Mouse (Mus musculus): Measurements from ENCODE around the gene Olfr139. TPM values are rescaled to one million over a fixed set of nuclear protein-coding genes. Genes with fewer than 3 reads are reported as not detected.

Olfr139 gene
- not detected in 2 replicates for polyA plus RNA-seq (2015; fragmentation: Nextera tagmentation; extraction: Ambion mirVana)

- Histone ChIP-seq H3K9ac (replicated peaks) (no peak within 1 kb of the TSS), H3K4me2 (replicated peaks) (no peak within 1 kb of the TSS), H3K27me3 (no peaks in the 10 kb centered on the region), H3K36me3 (no peaks in the 10 kb centered on the region), H3K4me1 (no peaks in the 10 kb centered on the region), H3K9me3 (peaks cover 5% of the 10 kb centered on the region; the same call in 1 of the 2 replicates), H3K27ac (replicated peaks) (no peak within 1 kb of the TSS), H3K4me3 (no peak within 1 kb of the TSS)
- no peak for ATAC-seq (replicated peaks)
- 70% methylated on average over 2 of the region's 2 CpGs for WGBS
These were observed at the start of gene Olfr139, which contains the start of gene Olfr399 for GRCm38 (mm10) chr11:74056451-74056850. TSS of gene Olfr139 (minus strand) at chr11:74056551. TSS of gene Olfr399 (minus strand) at chr11:74056615.

GRCm38 (mm10) chr11:74105066-74105465, 48.7 kb upstream of the Olfr139 start:
- H3K36me3 ChIP-seq = no peaks in the 10 kb centered on the region

GRCm38 (mm10) chr11:74101507-74101906, 45.2 kb upstream of the Olfr139 start:
- Histone ChIP-seq H3K27me3 (no peaks in the 10 kb centered on the region), H3K36me3 (no peaks in the 10 kb centered on the region), H3K9ac (replicated peaks) (no peak overlapping the region), H3K27ac (replicated peaks) (no peak overlapping the region), H3K4me2 (replicated peaks) (no peak overlapping the region), H3K9me3 (peaks cover 19% of the 10 kb centered on the region; the same call in 1 of the 2 replicates), H3K4me1 (no peaks in the 10 kb centered on the region), H3K4me3 (no peak overlapping the region)
- 50% methylated on average over 2 of the region's 2 CpGs for WGBS
- ATAC-seq (replicated peaks) = no peak

More at GRCm38 (mm10) chr11:74105066-74105465, 48.7 kb upstream of the Olfr139 start:
- Histone ChIP-seq H3K4me2 (replicated peaks) (no peak overlapping the region), H3K4me3 (no peak overlapping the region), H3K27me3 (no peaks in the 10 kb centered on the region), H3K27ac (replicated peaks) (no peak overlapping the region), H3K4me1 (no peaks in the 10 kb centered on the region), H3K9ac (replicated peaks) (no peak overlapping the region), H3K9me3 (0 out of 2 replicates have a peak, but pooled peaks cover 14% of the 10 kb centered on the region)
- WGBS = 46% methylated on average over 5 of the region's 5 CpGs
- ATAC-seq (replicated peaks) = no peak

- no peak overlapping the region for H3K4me2 ChIP-seq (replicated peaks)
- H3K9me3 ChIP-seq = peaks cover 19% of the 10 kb centered on the region; the same call in 1 of the 2 replicates
- no peaks in the 10 kb centered on the region for H3K4me1 ChIP-seq
- no peak for ATAC-seq (replicated peaks)
- no peak overlapping the region for H3K4me3 ChIP-seq
- no peaks in the 10 kb centered on the region for H3K36me3 ChIP-seq
- no peaks in the 10 kb centered on the region for H3K27me3 ChIP-seq
- no peak overlapping the region for H3K27ac ChIP-seq (replicated peaks)
- 81% methylated on average over 2 of the region's 2 CpGs for WGBS
- no peak overlapping the region for H3K9ac ChIP-seq (replicated peaks)
These were observed 44.4 kb upstream of the Olfr139 start for GRCm38 (mm10) chr11:74100724-74101123.

DNA sequence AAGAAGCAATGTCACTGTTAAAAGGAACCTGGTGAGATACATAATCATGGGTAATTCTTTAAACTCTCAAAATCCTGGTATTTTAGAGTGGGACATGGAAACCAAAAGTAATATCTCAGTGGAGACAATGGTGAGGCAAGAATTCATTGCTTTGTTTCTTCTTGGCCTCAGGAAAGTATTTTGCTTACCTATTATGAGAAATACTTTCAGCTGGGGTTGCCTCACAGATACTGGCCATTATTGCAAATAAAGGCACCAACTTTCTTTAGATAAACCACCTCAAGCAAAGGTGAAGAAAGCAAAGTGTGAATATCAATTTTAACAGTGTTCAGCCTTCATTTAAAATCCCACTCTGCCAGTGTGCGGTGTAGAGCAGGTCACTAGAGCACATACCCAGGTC, 13.3 kb upstream of the Olfr139 start, which contains the start of gene Zfp616:
Gene Zfp616 (plus strand): TSS at position 301 of the 400 bp plus-strand sequence.
- ATAC-seq (replicated peaks) = no peak
- H3K4me1 ChIP-seq = no peaks in the 10 kb centered on the region
- WGBS = 79% methylated on average over 1 of the region's 1 CpGs
- peaks cover 17% of the 10 kb centered on the region for H3K9me3 ChIP-seq
- H3K4me3 ChIP-seq = no peak within 1 kb of the TSS
- H3K27ac ChIP-seq (replicated peaks) = no peak within 1 kb of the TSS
- no peak within 1 kb of the TSS for H3K4me2 ChIP-seq (replicated peaks)
- no peaks in the 10 kb centered on the region for H3K27me3 ChIP-seq
- H3K9ac ChIP-seq (replicated peaks) = no peak within 1 kb of the TSS
- H3K36me3 ChIP-seq = no peaks in the 10 kb centered on the region

DNA sequence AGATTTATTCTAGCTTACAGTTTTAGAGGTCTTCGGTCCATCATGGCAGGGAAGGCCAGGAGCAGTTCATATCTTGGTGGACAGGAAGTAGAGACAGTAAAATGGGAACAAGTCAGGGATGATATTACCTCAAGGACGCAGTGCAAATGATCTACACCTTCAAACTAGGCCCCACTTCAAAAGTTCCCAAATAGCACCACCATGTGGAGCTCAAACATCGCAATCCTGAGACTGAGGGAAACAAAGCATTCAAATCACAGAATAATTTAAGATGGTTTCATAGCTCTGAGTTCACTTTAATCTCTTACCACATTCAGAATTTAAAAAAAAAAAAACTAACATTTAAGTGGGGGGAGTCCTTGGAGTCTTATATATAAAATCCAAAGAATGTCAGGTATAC, 5.0 kb downstream of the Olfr139 start:
- Histone ChIP-seq H3K27ac (replicated peaks) (no peak overlapping the region), H3K4me3 (no peak overlapping the region), H3K9me3 (peaks cover 5% of the 10 kb centered on the region; the same call in 1 of the 2 replicates), H3K4me1 (no peaks in the 10 kb centered on the region), H3K27me3 (no peaks in the 10 kb centered on the region), H3K36me3 (no peaks in the 10 kb centered on the region), H3K4me2 (replicated peaks) (no peak overlapping the region), H3K9ac (replicated peaks) (no peak overlapping the region)
- no peak for ATAC-seq (replicated peaks)
- WGBS = 69% methylated on average over 3 of the region's 3 CpGs

Other genes starting within 250 kb of the Olfr139 start
- gene Olfr392, start 239.5 kb downstream of the Olfr139 start, polyA plus RNA-seq (2015; fragmentation: Nextera tagmentation; extraction: Ambion mirVana) = not detected in 2 replicates
- not detected in 2 replicates for gene Olfr393, start 205.1 kb downstream of the Olfr139 start, polyA plus RNA-seq (2015; fragmentation: Nextera tagmentation; extraction: Ambion mirVana)
- not detected in 2 replicates for gene Olfr394, start 165.8 kb downstream of the Olfr139 start, polyA plus RNA-seq (2015; fragmentation: Nextera tagmentation; extraction: Ambion mirVana)
- gene Olfr395, start 147.3 kb downstream of the Olfr139 start, polyA plus RNA-seq (2015; fragmentation: Nextera tagmentation; extraction: Ambion mirVana) = not detected in 2 replicates
- not detected in 2 replicates for gene Olfr23, start 119.9 kb downstream of the Olfr139 start, polyA plus RNA-seq (2015; fragmentation: Nextera tagmentation; extraction: Ambion mirVana)
- not detected in 2 replicates for gene Olfr397, start 95.7 kb downstream of the Olfr139 start, polyA plus RNA-seq (2015; fragmentation: Nextera tagmentation; extraction: Ambion mirVana)
- gene Olfr398, start 66.1 kb downstream of the Olfr139 start, polyA plus RNA-seq (2015; fragmentation: Nextera tagmentation; extraction: Ambion mirVana) = not detected in 2 replicates
- gene Olfr399, start 64 bp upstream of the Olfr139 start, polyA plus RNA-seq (2015; fragmentation: Nextera tagmentation; extraction: Ambion mirVana) = not detected in 2 replicates
- gene Zfp616, start 13.4 kb upstream of the Olfr139 start, polyA plus RNA-seq (2015; fragmentation: Nextera tagmentation; extraction: Ambion mirVana) = not detected in 2 replicates
- gene Olfr401, start 57.2 kb upstream of the Olfr139 start, polyA plus RNA-seq (2015; fragmentation: Nextera tagmentation; extraction: Ambion mirVana) = not detected in 2 replicates
- gene Olfr402, start 97.0 kb upstream of the Olfr139 start, polyA plus RNA-seq (2015; fragmentation: Nextera tagmentation; extraction: Ambion mirVana) = not detected in 2 replicates
- gene Olfr403, start 129.7 kb upstream of the Olfr139 start, polyA plus RNA-seq (2015; fragmentation: Nextera tagmentation; extraction: Ambion mirVana) = not detected in 2 replicates
- gene Olfr43, start 154.8 kb upstream of the Olfr139 start, polyA plus RNA-seq (2015; fragmentation: Nextera tagmentation; extraction: Ambion mirVana) = not detected in 2 replicates
- not detected in 2 replicates for gene Olfr406, start 203.3 kb upstream of the Olfr139 start, polyA plus RNA-seq (2015; fragmentation: Nextera tagmentation; extraction: Ambion mirVana)
- not detected in 2 replicates for gene Olfr59, start 227.2 kb upstream of the Olfr139 start, polyA plus RNA-seq (2015; fragmentation: Nextera tagmentation; extraction: Ambion mirVana)

All from forebrain, embryonic 15.5 days (tissue).